Comparison of ENCODE assay signal across 9 mouse cellular contexts in the genomic region with DNA sequence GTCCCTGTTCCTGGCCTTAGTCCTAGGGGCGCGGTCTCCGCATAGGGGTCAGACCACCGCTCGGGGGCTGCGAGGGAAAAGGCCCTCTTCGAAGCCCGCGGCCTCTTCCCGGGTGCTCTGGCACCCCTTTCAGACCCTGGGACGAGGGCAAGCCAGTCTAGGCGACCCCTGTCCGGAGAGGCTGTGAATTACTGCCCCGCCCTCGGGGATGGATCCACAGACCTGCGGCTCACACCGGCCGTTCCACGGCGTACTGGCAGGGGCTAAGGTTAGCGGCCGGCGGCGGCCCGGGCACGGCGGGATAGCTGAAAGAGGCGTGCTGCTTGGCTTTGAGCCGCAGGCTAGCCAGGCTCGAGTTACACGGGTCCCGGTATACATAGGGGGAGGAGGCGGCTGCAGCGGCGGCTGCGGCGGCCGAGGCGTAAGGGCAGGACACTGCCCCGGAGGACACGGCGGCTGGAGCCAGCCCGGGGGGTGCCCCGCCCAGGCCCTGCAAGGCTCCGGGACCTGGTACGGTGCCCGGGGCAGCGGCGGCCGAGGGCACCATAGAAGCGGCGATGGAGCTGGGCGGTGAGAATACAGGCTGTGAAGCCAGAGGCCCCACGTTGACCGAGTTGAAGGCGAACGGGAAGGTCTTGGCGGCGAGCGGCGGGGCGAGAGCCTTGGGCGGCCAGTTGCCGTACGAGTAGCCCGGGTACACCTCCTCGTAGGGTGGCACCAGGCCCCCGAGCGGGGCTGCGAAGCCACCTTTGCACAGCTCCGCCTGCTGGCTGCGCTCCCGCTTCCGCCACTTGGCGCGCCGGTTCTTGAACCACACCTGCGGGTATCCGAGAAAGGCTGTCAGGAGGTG. TPM values are rescaled to one million over a fixed set of nuclear protein-coding genes. Genes with fewer than 3 reads are reported as not detected.
A peak's percentile ranks its signal among the peaks of the same experiment; 100 is the strongest.
DNase-seq lines count a peak whose midpoint lies in the region; ATAC-seq and TF ChIP-seq lines count a peak whose summit lies in the region.
"Had no signal": no experiment of that assay in that cellular context is flagged by ENCODE, and none has a peak within 500 bp of the region (broad histone marks: within the 10 kb centered on the region; RNA-seq: fewer than 3 reads in every experiment).

No protein-coding gene starts in this region.

- ATAC-seq in frontal cortex, adult (ENCODE audit: low TSS enrichment): peak; percentile 14; the same call in 1 of the 2 replicates
- ATAC-seq in intestine, embryonic 14.5 days (replicated peaks; ENCODE audit: low FRiP score, low TSS enrichment, low read depth): peak; percentile 47; the same call in 1 of the 2 replicates
- ATAC-seq in liver, embryonic 13.5 days (ENCODE audit: low read depth): peak; percentile 55

- H3K36me3 ChIP-seq in intestine, embryonic 14.5 days (ENCODE audit: control insufficient read depth, insufficient read depth, low read length): no peaks in the 10 kb centered on the region
- no peaks in the 10 kb centered on the region for H3K36me3 ChIP-seq in liver, embryonic 13.5 days
- no peaks in the 10 kb centered on the region for H3K36me3 ChIP-seq in testis, adult 2 months (ENCODE audit: control insufficient read depth, insufficient read depth, low read length)

- WGBS in intestine, embryonic 14.5 days: under 1% methylated on average over 78 of the region's 79 CpGs
- 1% methylated on average over 79 of the region's 79 CpGs for WGBS in liver, embryonic 13.5 days (ENCODE audit: insufficient replicate concordance)

- peak overlapping the region; percentile 100 for H3K4me2 ChIP-seq in intestine, embryonic 14.5 days (ENCODE audit: low read length)
- H3K4me2 ChIP-seq in liver, embryonic 13.5 days: peak overlapping the region; percentile 98

- peaks cover 79% of the 10 kb centered on the region for H3K27me3 ChIP-seq in intestine, embryonic 14.5 days (replicated peaks; ENCODE audit: control insufficient read depth, insufficient read depth, low read length)
- H3K27me3 ChIP-seq in liver, embryonic 13.5 days: peaks cover 100% of the 10 kb centered on the region
- no peaks in the 10 kb centered on the region; the same call in none of the 2 replicates for H3K27me3 ChIP-seq in testis, adult 2 months (ENCODE audit: control insufficient read depth, insufficient read depth, low read length)

- no peak for TF ChIP-seq POLR2A in testis, adult 2 months (IDR thresholded peaks at IDR 0.05; ENCODE audit: control insufficient read depth, low read depth, low read length)

- H3K4me3 ChIP-seq in intestine, embryonic 14.5 days (ENCODE audit: low read depth, low read length): peak overlapping the region; percentile 48
- peak overlapping the region; percentile 66 for H3K4me3 ChIP-seq in liver, embryonic 13.5 days (replicated peaks)
- peak overlapping the region; percentile 45 for H3K4me3 ChIP-seq in testis, adult 2 months (ENCODE audit: control insufficient read depth, low read depth, low read length)

- no peak overlapping the region for H3K27ac ChIP-seq in intestine, embryonic 14.5 days (ENCODE audit: low read depth)
- no peak overlapping the region for H3K27ac ChIP-seq in liver, embryonic 13.5 days
- H3K27ac ChIP-seq in testis, adult 2 months (ENCODE audit: control insufficient read depth, insufficient read depth, low read depth, low read length): no peak overlapping the region

- no peak for TF ChIP-seq CTCF in testis, adult 2 months (IDR thresholded peaks at IDR 0.05; ENCODE audit: control insufficient read depth, insufficient read depth, insufficient replicate concordance, low read depth, low read length)

- H3K9ac ChIP-seq in intestine, embryonic 14.5 days (ENCODE audit: low read length): peak overlapping the region; percentile 13; the same call in 1 of the 2 replicates
- H3K9ac ChIP-seq in liver, embryonic 13.5 days: peak overlapping the region; percentile 63

- peaks cover 25% of the 10 kb centered on the region for H3K4me1 ChIP-seq in intestine, embryonic 14.5 days (replicated peaks; ENCODE audit: control insufficient read depth, insufficient read depth, low read length)
- H3K4me1 ChIP-seq in liver, embryonic 13.5 days (replicated peaks): peaks cover 33% of the 10 kb centered on the region
- H3K4me1 ChIP-seq in testis, adult 2 months (ENCODE audit: control insufficient read depth, insufficient read depth, low read length): peaks cover 25% of the 10 kb centered on the region

- no peaks in the 10 kb centered on the region for H3K9me3 ChIP-seq in intestine, embryonic 14.5 days (ENCODE audit: control insufficient read depth, low read length)
- H3K9me3 ChIP-seq in liver, embryonic 13.5 days (replicated peaks): no peaks in the 10 kb centered on the region

- no peak for DNase-seq in frontal cortex, postnatal 25 days (ENCODE audit: low spot score in 2 of 2)
- peak; percentile 70 to 77 for DNase-seq in cerebellum, postnatal 25 days
- DNase-seq in gastrocnemius, postnatal 36 days: peak; percentile 68 to 71
- DNase-seq in intestine, embryonic 14.5 days (ENCODE audit: low spot score): peak; percentile 81
- DNase-seq in liver, embryonic 13.5 days: peak; percentile 26
- DNase-seq in natural killer cell, adult 2 months (ENCODE audit: low spot score in 2 of 2): peak; percentile 42 to 71

- intact Hi-C loops in gastrocnemius, postnatal 36 days (cut with DNase I): loop anchor here (1.0 kb wide), 1 partner anchor 117 kb away; no protein-coding TSS in a partner anchor

RNA-seq across cellular contexts. Expression of a gene that starts 4.3 kb away (rescaled TPM):
- not detected for total RNA-seq in gastrocnemius, postnatal 36 days (2021)
- polyA plus RNA-seq in intestine, embryonic 14.5 days (2014; fragmentation: Nextera tagmentation; extraction: Ambion mirVana): not detected in 2 replicates
- 0.07 TPM in 1 of 2 replicates, not detected in the other for polyA plus RNA-seq in liver, embryonic 13.5 days (2015; fragmentation: Nextera tagmentation; extraction: Ambion mirVana)
- 0.20 and 0.49 TPM in 2 replicates for polyA plus RNA-seq in testis, adult 2 months (2012; rRNA removed)
- total RNA-seq: left cerebral cortex, postnatal 14 days had no signal

RNA-seq across cellular contexts. Expression of a gene that starts 12.1 kb away (rescaled TPM):
- total RNA-seq in gastrocnemius, postnatal 36 days (2021): 1 to 10 TPM; 5.0 to 9.7 TPM
- not detected in 2 replicates for polyA plus RNA-seq in intestine, embryonic 14.5 days (2014; fragmentation: Nextera tagmentation; extraction: Ambion mirVana)
- 0.17 and 0.25 TPM in 2 replicates for polyA plus RNA-seq in liver, embryonic 13.5 days (2015; fragmentation: Nextera tagmentation; extraction: Ambion mirVana)
- polyA plus RNA-seq in testis, adult 2 months (2012; rRNA removed): 0.84 and 1.2 TPM in 2 replicates
- total RNA-seq: left cerebral cortex, postnatal 14 days had no signal

RNA-seq across cellular contexts. Expression of a gene that starts 16.3 kb away (rescaled TPM):
- total RNA-seq in gastrocnemius, postnatal 36 days (2021): 10 to 100 TPM; 42.9 to 48.0 TPM
- polyA plus RNA-seq in intestine, embryonic 14.5 days (2014; fragmentation: Nextera tagmentation; extraction: Ambion mirVana): 41.6 and 42.7 TPM in 2 replicates
- polyA plus RNA-seq in liver, embryonic 13.5 days (2015; fragmentation: Nextera tagmentation; extraction: Ambion mirVana): 18.1 and 20.1 TPM in 2 replicates
- 142 and 162 TPM in 2 replicates for polyA plus RNA-seq in testis, adult 2 months (2012; rRNA removed)

Comparison
In these comparisons a context has a peak if more than half of its experiments do, and no peak if none do; other contexts are left out.
1. DNase-seq: peak in cerebellum, postnatal 25 days (2 of 2), gastrocnemius, postnatal 36 days (2 of 2), intestine, embryonic 14.5 days (single experiment), liver, embryonic 13.5 days (single experiment) and natural killer cell, adult 2 months (2 of 2); none in frontal cortex, postnatal 25 days (0 of 2).
2. Peak in every context shown above with its lines, with median percentiles within 50 percentile points of each other: ATAC-seq and H3K4me3 ChIP-seq.